Mouse (Mus musculus) C2C12 (cell line): Measurements from ENCODE around the gene Chchd3.

ENCODE experiments used
- CTCF ChIP-seq: IDR thresholded peaks from one replicate; pipeline ENCODE4 v1.5.1; 2011; ENCODE audit not compliant: control insufficient read depth, insufficient read depth, insufficient read length
- MYOD1 ChIP-seq: IDR thresholded peaks from one replicate; pipeline ENCODE4 v1.6.1; 2011; ENCODE audit warnings: low read depth; ENCODE audit not compliant: control insufficient read depth, insufficient read length
- MYOG ChIP-seq: IDR thresholded peaks from one replicate; pipeline ENCODE4 v1.6.1; 2011; ENCODE audit not compliant: control insufficient read depth, insufficient read length; ENCODE audit errors: extremely low read depth

- TF ChIP-seq CTCF: no peak
- no peak for TF ChIP-seq MYOD1
- TF ChIP-seq MYOG: no peak
These were observed 3.7 kb downstream of the Chchd3 start for GRCm38 (mm10) chr6:33056392-33056791.
